Mouse (Mus musculus) midbrain, embryonic 13.5 days (tissue): Measurements from ENCODE around the gene Afdn. TPM values are rescaled to one million over a fixed set of nuclear protein-coding genes. Genes with fewer than 3 reads are reported as not detected.
"Not testable (repeated sequence)": the region's sequence is repeated elsewhere in the genome, so short reads cannot be mapped to it uniquely, and the experiment has no call there.

ENCODE experiments used
- ATAC-seq: fragments of 200-750 bp; cut with Nextera tagmentation; 2 replicates; pipeline ENCODE4 v1.8.0; 2017; ENCODE audit warnings: mild to moderate bottlenecking, moderate TSS enrichment, moderate library complexity
- H3K27ac ChIP-seq: fragments of 300-500 bp; sonication (generic); 2 replicates; pipeline ENCODE4 v1.5.1; 2015; ENCODE audit warnings: inconsistent platforms, mild to moderate bottlenecking, moderate library complexity
- H3K27me3 ChIP-seq: fragments of 300-500 bp; sonication (generic); 2 replicates; pipeline ENCODE4 v1.6.1; 2015; ENCODE audit warnings: mild to moderate bottlenecking, inconsistent platforms
- H3K36me3 ChIP-seq: fragments of 300-500 bp; sonication (generic); 2 replicates; pipeline ENCODE4 v1.6.1; 2015; ENCODE audit warnings: mild to moderate bottlenecking, inconsistent platforms
- H3K4me1 ChIP-seq: fragments of 300-500 bp; sonication (generic); replicated peaks from 2 replicates; pipeline ENCODE4 v1.6.1; 2015; ENCODE audit warnings: inconsistent platforms
- H3K4me2 ChIP-seq: fragments of 300-500 bp; sonication (generic); replicated peaks from 2 replicates; pipeline ENCODE4 v1.6.1; 2015; ENCODE audit warnings: moderate library complexity, mild to moderate bottlenecking, inconsistent platforms
- H3K4me3 ChIP-seq: fragments of 300-500 bp; sonication (generic); replicated peaks from 2 replicates; pipeline ENCODE4 v1.5.1; 2015; ENCODE audit warnings: mild to moderate bottlenecking, inconsistent platforms
- H3K9ac ChIP-seq: fragments of 300-500 bp; sonication (generic); replicated peaks from 2 replicates; pipeline ENCODE4 v1.6.1; 2015; ENCODE audit warnings: mild to moderate bottlenecking, inconsistent platforms
- H3K9me3 ChIP-seq: fragments of 300-500 bp; sonication (generic); 2 replicates; pipeline ENCODE4 v1.6.1; 2016; ENCODE audit warnings: mild to moderate bottlenecking, inconsistent platforms
- WGBS: fragments of 180-500 bp; shearing (Covaris S2); methylation state at CpG from one replicate; pipeline ENCODE4 v1.1.7; 2015; 5-methylcytosine and 5-hydroxymethylcytosine counted together
- polyA plus RNA-seq: library from polyadenylated mRNA; unstranded; fragments of >200 nt; fragmentation: Nextera tagmentation; extraction: Ambion mirVana; gene quantifications from 2 replicates; pipeline ENCODE4 v1.2.1, GENCODE M21; 2015

The Afdn gene
- polyA plus RNA-seq, 1 experiment from 2014 or later: 165 TPM

GRCm38 (mm10) chr17:13790033-13790432, 29.7 kb downstream of the Afdn start:
- not testable (repeated sequence) for ATAC-seq

GRCm38 (mm10) chr17:13797691-13798090, 37.4 kb downstream of the Afdn start:
- no peak for ATAC-seq
- Histone ChIP-seq H3K27ac (no peak overlapping the region), H3K4me3 (no peak overlapping the region), H3K27me3 (no peaks in the 10 kb centered on the region), H3K9me3 (no peaks in the 10 kb centered on the region), H3K4me2 (no peak overlapping the region), H3K9ac (no peak overlapping the region), H3K4me1 (no peaks in the 10 kb centered on the region), H3K36me3 (no peaks in the 10 kb centered on the region)
- WGBS: 81% methylated on average over 1 of the region's 1 CpGs

More at GRCm38 (mm10) chr17:13790033-13790432, 29.7 kb downstream of the Afdn start:
- not testable (repeated sequence) for H3K36me3 ChIP-seq, H3K4me2 ChIP-seq, H3K27ac ChIP-seq, H3K9me3 ChIP-seq, H3K27me3 ChIP-seq, H3K4me3 ChIP-seq, H3K9ac ChIP-seq
- peaks cover 13% of the 10 kb centered on the region for H3K4me1 ChIP-seq
- WGBS: 96% methylated on average over 2 of the region's 2 CpGs

GRCm38 (mm10) chr17:13802836-13803408, 42.6 kb downstream of the Afdn start:
- ATAC-seq: no peak
- H3K4me1 ChIP-seq: no peaks in the 10 kb centered on the region
- H3K27ac ChIP-seq: no peak overlapping the region
- H3K9ac ChIP-seq: no peak overlapping the region
- H3K4me2 ChIP-seq: no peak overlapping the region
- no peaks in the 10 kb centered on the region for H3K9me3 ChIP-seq
- 90% methylated on average over 2 of the region's 2 CpGs for WGBS
- peaks cover 26% of the 10 kb centered on the region for H3K36me3 ChIP-seq
- no peak overlapping the region for H3K4me3 ChIP-seq
- no peaks in the 10 kb centered on the region for H3K27me3 ChIP-seq

GRCm38 (mm10) chr17:13806016-13806415, 45.7 kb downstream of the Afdn start:
- Histone ChIP-seq H3K4me2 (no peak overlapping the region), H3K4me1 (no peaks in the 10 kb centered on the region), H3K9me3 (no peaks in the 10 kb centered on the region), H3K4me3 (no peak overlapping the region), H3K27ac (no peak overlapping the region), H3K9ac (no peak overlapping the region), H3K27me3 (no peaks in the 10 kb centered on the region), H3K36me3 (peaks cover 42% of the 10 kb centered on the region)
- WGBS: 97% methylated on average over 1 of the region's 1 CpGs
- no peak for ATAC-seq

- Histone ChIP-seq H3K9ac (no peak overlapping the region), H3K4me2 (no peak overlapping the region), H3K9me3 (no peaks in the 10 kb centered on the region), H3K4me1 (no peaks in the 10 kb centered on the region), H3K36me3 (peaks cover 36% of the 10 kb centered on the region), H3K27ac (no peak overlapping the region), H3K4me3 (no peak overlapping the region), H3K27me3 (no peaks in the 10 kb centered on the region)
- 98% methylated on average over 2 of the region's 2 CpGs for WGBS
- ATAC-seq: no peak
Measured at GRCm38 (mm10) chr17:13817789-13818188, 57.5 kb downstream of the Afdn start.

- 96% methylated on average over 4 of the region's 4 CpGs for WGBS
- Histone ChIP-seq H3K4me1 (no peaks in the 10 kb centered on the region), H3K9me3 (no peaks in the 10 kb centered on the region), H3K27ac (no peak overlapping the region), H3K4me3 (no peak overlapping the region), H3K9ac (no peak overlapping the region), H3K4me2 (no peak overlapping the region), H3K27me3 (no peaks in the 10 kb centered on the region), H3K36me3 (peaks cover 32% of the 10 kb centered on the region)
- no peak for ATAC-seq
Measured at GRCm38 (mm10) chr17:13819342-13819741, 59.0 kb downstream of the Afdn start.

GRCm38 (mm10) chr17:13820676-13821075, 60.3 kb downstream of the Afdn start:
- Histone ChIP-seq H3K27ac (no peak overlapping the region), H3K4me2 (no peak overlapping the region), H3K4me1 (no peaks in the 10 kb centered on the region), H3K9me3 (no peaks in the 10 kb centered on the region), H3K4me3 (no peak overlapping the region), H3K9ac (no peak overlapping the region), H3K36me3 (peaks cover 41% of the 10 kb centered on the region), H3K27me3 (no peaks in the 10 kb centered on the region)
- no peak for ATAC-seq
- 96% methylated on average over 2 of the region's 2 CpGs for WGBS

- no peak for ATAC-seq
- H3K9ac ChIP-seq: no peak overlapping the region
- no peak overlapping the region for H3K27ac ChIP-seq
- peaks cover 39% of the 10 kb centered on the region for H3K36me3 ChIP-seq
- no peak overlapping the region for H3K4me3 ChIP-seq
- WGBS: 93% methylated on average over 2 of the region's 2 CpGs
- no peaks in the 10 kb centered on the region for H3K27me3 ChIP-seq
- H3K4me1 ChIP-seq: no peaks in the 10 kb centered on the region
- no peaks in the 10 kb centered on the region for H3K9me3 ChIP-seq
- no peak overlapping the region for H3K4me2 ChIP-seq
Measured at GRCm38 (mm10) chr17:13825421-13825820, 65.1 kb downstream of the Afdn start.

- Histone ChIP-seq H3K4me2 (no peak overlapping the region), H3K4me1 (no peaks in the 10 kb centered on the region), H3K36me3 (peaks cover 61% of the 10 kb centered on the region), H3K27ac (no peak overlapping the region), H3K9ac (no peak overlapping the region), H3K4me3 (no peak overlapping the region), H3K9me3 (no peaks in the 10 kb centered on the region), H3K27me3 (no peaks in the 10 kb centered on the region)
- ATAC-seq: no peak
- 97% methylated on average over 1 of the region's 1 CpGs for whole genome bisulfite sequencing
Measured at GRCm38 (mm10) chr17:13830234-13830633, 69.9 kb downstream of the Afdn start.

- Histone ChIP-seq H3K27ac (no peak overlapping the region), H3K4me1 (no peaks in the 10 kb centered on the region), H3K4me3 (no peak overlapping the region), H3K9me3 (no peaks in the 10 kb centered on the region), H3K4me2 (no peak overlapping the region), H3K9ac (no peak overlapping the region), H3K27me3 (no peaks in the 10 kb centered on the region), H3K36me3 (peaks cover 58% of the 10 kb centered on the region)
- WGBS: 81% methylated on average over 1 of the region's 1 CpGs
- ATAC-seq: peak; percentile 55; the same call in 1 of the 2 replicates
Measured at GRCm38 (mm10) chr17:13830636-13831341, 70.5 kb downstream of the Afdn start.

GRCm38 (mm10) chr17:13835876-13836275, 75.5 kb downstream of the Afdn start:
- 91% methylated on average over 4 of the region's 4 CpGs for WGBS

GRCm38 (mm10) chr17:13850175-13850574, 89.8 kb downstream of the Afdn start:
- no peak for ATAC-seq
- no peaks in the 10 kb centered on the region for H3K27me3 ChIP-seq
- H3K36me3 ChIP-seq: peaks cover 73% of the 10 kb centered on the region
- no peak overlapping the region for H3K9ac ChIP-seq
- H3K27ac ChIP-seq: no peak overlapping the region
- no peaks in the 10 kb centered on the region for H3K9me3 ChIP-seq
- peaks cover 6% of the 10 kb centered on the region; the same call in 1 of the 2 replicates for H3K4me1 ChIP-seq
- 89% methylated on average over 2 of the region's 2 CpGs for WGBS
- no peak overlapping the region for H3K4me3 ChIP-seq
- H3K4me2 ChIP-seq: no peak overlapping the region

More at GRCm38 (mm10) chr17:13835876-13836275, 75.5 kb downstream of the Afdn start:
- Histone ChIP-seq H3K9ac (no peak overlapping the region), H3K27me3 (no peaks in the 10 kb centered on the region), H3K27ac (no peak overlapping the region), H3K36me3 (peaks cover 35% of the 10 kb centered on the region), H3K4me1 (no peaks in the 10 kb centered on the region), H3K9me3 (no peaks in the 10 kb centered on the region), H3K4me3 (no peak overlapping the region), H3K4me2 (no peak overlapping the region)
- ATAC-seq: peak; percentile 56; the same call in 1 of the 2 replicates
